Mouse (Mus musculus) cerebellum, adult 2 months (tissue): ENCODE data around the gene Kcnq4.

Experiments used
- CTCF ChIP-seq: fragments of 200-500 bp; IDR thresholded peaks from 2 replicates; pipeline ENCODE4 v1.5.1; 2011; ENCODE audit warnings: low read depth, mild to moderate bottlenecking, control low read depth, low read length, moderate library complexity, borderline replicate concordance; ENCODE audit not compliant: insufficient read depth
- POLR2A ChIP-seq: fragments of 200-500 bp; IDR thresholded peaks from 2 replicates; pipeline ENCODE4 v1.6.1; 2011; ENCODE audit warnings: low read length, control low read depth, borderline replicate concordance; ENCODE audit not compliant: insufficient read depth

GRCm38 (mm10) chr4:120731030-120731644, 17.3 kb downstream of the Kcnq4 start:
- TF ChIP-seq CTCF, result no peak
- TF ChIP-seq POLR2A, result 0 out of 2 replicates have a peak, but pooled peaks have one; percentile 23
